Mouse (Mus musculus) heart, adult 18-20 months (tissue): Measurements from ENCODE around the gene Grpr. TPM values are rescaled to one million over a fixed set of nuclear protein-coding genes. Genes with fewer than 3 reads are reported as not detected.

Source experiments
- DNase-seq, 2 experiments: peaks; one replicate each; pipeline ENCODE4 v3.0.0; 2021 to 2022; ENCODE audit warnings: mixed read lengths in 1 of 2
- long read RNA-seq, 2 experiments: library from polyadenylated mRNA; stranded (forward); transcript quantifications; one replicate each; pipeline ENCODE4 v2.0.0; 2021
- total RNA-seq, 2 experiments: library from RNA; stranded (reverse); gene quantifications; 2 replicates each; pipeline ENCODE4 v1.2.3; 2021

The Grpr gene
- total RNA-seq = not detected
- long read RNA-seq, experiment 1 = 0 reads
- long read RNA-seq, experiment 2 = 0 reads

- peak in 1 of 2 experiments; percentile 16 for DNase-seq
Observed at GRCm38 (mm10) chrX:163549666-163550065, at the start of gene Grpr. Gene Grpr, minus strand, starts transcription at chrX:163549677.

GRCm38 (mm10) chrX:163560521-163560920 lies 11.0 kb upstream of the Grpr start:
- DNase-seq = no peak

- DNase-seq = no peak
Observed at GRCm38 (mm10) chrX:163547042-163547441, 2.4 kb downstream of the Grpr start.

GRCm38 (mm10) chrX:163532836-163533235 lies 16.6 kb downstream of the Grpr start:
- DNase-seq = no peak

GRCm38 (mm10) chrX:163518963-163519541 lies 30.4 kb downstream of the Grpr start:
- no peak for DNase-seq

GRCm38 (mm10) chrX:163511766-163512165 lies 37.7 kb downstream of the Grpr start:
- DNase-seq = no peak

GRCm38 (mm10) chrX:163502088-163502487 lies 47.4 kb downstream of the Grpr start:
- no peak for DNase-seq

Other genes starting within 250 kb of the Grpr start
- not detected for gene Rnf138rt1, start 211.7 kb upstream of the Grpr start, total RNA-seq